Mouse (Mus musculus) kidney, adult 2 months (tissue): Measurements from ENCODE around the gene Mttp.

ENCODE experiments used
- CTCF ChIP-seq: fragments of 200-500 bp; conservative IDR thresholded peaks from 2 replicates; pipeline ENCODE4 v1.5.1; 2011; ENCODE audit warnings: low read depth, mild to moderate bottlenecking, control low read depth, low read length, moderate library complexity, mixed read lengths; ENCODE audit not compliant: insufficient read depth, insufficient read length
- POLR2A ChIP-seq: fragments of 200-500 bp; IDR thresholded peaks from one replicate; pipeline ENCODE4 v1.6.1; 2011; ENCODE audit warnings: low read depth, low read length, control low read depth

DNA sequence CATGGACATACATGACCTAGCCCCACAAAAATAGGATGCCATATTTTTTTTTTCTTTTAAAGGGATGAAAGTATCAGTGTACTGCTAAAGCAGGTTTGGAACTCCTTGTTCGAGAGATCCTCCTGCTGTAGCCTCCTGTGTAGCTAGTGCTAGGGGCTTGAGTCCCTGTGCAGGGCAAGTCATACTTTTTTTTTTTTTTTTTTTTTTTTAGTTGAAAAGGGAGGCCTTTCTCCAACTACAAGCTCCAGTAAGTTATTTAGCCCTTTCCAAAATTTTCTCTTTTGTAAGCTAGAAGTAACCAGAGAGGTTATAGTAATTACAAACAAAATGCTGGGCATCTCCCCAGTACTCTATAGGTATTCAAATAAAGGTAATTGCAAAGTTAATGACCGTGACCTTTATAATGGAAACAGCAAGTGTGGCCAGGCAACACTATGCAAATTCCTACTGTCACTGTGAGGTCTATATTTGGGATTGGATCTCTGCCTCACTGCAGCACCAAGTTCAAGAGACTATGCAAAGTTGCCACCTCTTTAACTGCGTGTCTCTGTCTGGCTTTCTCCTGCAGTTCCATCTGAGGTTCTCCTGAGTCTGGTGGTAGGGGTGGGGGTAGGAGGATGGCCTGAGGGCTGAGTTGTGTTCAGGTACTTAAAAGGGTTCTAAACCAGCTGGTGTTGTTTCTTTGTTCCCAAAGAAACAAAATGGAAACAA lies 103.0 kb downstream of the Mttp start:
- no peak for TF ChIP-seq CTCF
- TF ChIP-seq POLR2A: no peak
